In genomic region chr17:32258869-32259268, GRCm38 (mm10) we compare ENCODE assay signal across 20 mouse cellular contexts. TPM values are rescaled to one million over a fixed set of nuclear protein-coding genes. Genes with fewer than 3 reads are reported as not detected.
A peak's percentile ranks its signal among the peaks of the same experiment; 100 is the strongest.
DNase-seq lines count a peak whose midpoint lies in the region; ATAC-seq and TF ChIP-seq lines count a peak whose summit lies in the region.
"Had no signal": no experiment of that assay in that cellular context is flagged by ENCODE, and none has a peak within 500 bp of the region (broad histone marks: within the 10 kb centered on the region; RNA-seq: fewer than 3 reads in every experiment).

No protein-coding gene starts in this region.

- no peaks in the 10 kb centered on the region for H3K4me1 ChIP-seq in intestine, postnatal 0 days (replicated peaks; ENCODE audit: control insufficient read depth, insufficient read depth, low read length)
- H3K4me1 ChIP-seq in intestine, embryonic 16.5 days (ENCODE audit: control insufficient read depth, insufficient read depth, low read length), result peaks cover 6% of the 10 kb centered on the region; the same call in 1 of the 2 replicates
- no peaks in the 10 kb centered on the region for H3K4me1 ChIP-seq in midbrain, postnatal 0 days (ENCODE audit: insufficient read depth, low read length)
- no peaks in the 10 kb centered on the region; the same call in 1 of the 2 replicates for H3K4me1 ChIP-seq in midbrain, embryonic 14.5 days (ENCODE audit: control insufficient read depth, insufficient read depth, low read length)
- peaks cover 34% of the 10 kb centered on the region for H3K4me1 ChIP-seq in liver, embryonic 11.5 days (replicated peaks; ENCODE audit: control insufficient read depth, insufficient read depth, low read length)
- no peaks in the 10 kb centered on the region for H3K4me1 ChIP-seq in stomach, postnatal 0 days (replicated peaks; ENCODE audit: control insufficient read depth, insufficient read depth)

- WGBS in intestine, postnatal 0 days, result 96% methylated on average over 2 of the region's 2 CpGs
- 96% methylated on average over 2 of the region's 2 CpGs for WGBS in intestine, embryonic 16.5 days
- 95% methylated on average over 2 of the region's 2 CpGs for WGBS in midbrain, postnatal 0 days
- 89% methylated on average over 2 of the region's 2 CpGs for WGBS in midbrain, embryonic 14.5 days
- 72% methylated on average over 2 of the region's 2 CpGs for WGBS in liver, embryonic 11.5 days
- WGBS in stomach, postnatal 0 days, result 93% methylated on average over 2 of the region's 2 CpGs

- no peak for TF ChIP-seq EP300 in stomach, postnatal 0 days (optimal IDR thresholded peaks at IDR 0.05)

- no peaks in the 10 kb centered on the region for H3K27me3 ChIP-seq in intestine, postnatal 0 days (replicated peaks; ENCODE audit: control insufficient read depth, insufficient read depth, low read length)
- no peaks in the 10 kb centered on the region for H3K27me3 ChIP-seq in intestine, embryonic 16.5 days (replicated peaks; ENCODE audit: control insufficient read depth, insufficient read depth, low read length)
- no peaks in the 10 kb centered on the region for H3K27me3 ChIP-seq in midbrain, postnatal 0 days (ENCODE audit: insufficient read depth, low read length)
- no peaks in the 10 kb centered on the region for H3K27me3 ChIP-seq in midbrain, embryonic 14.5 days (ENCODE audit: control insufficient read depth, insufficient read depth, low read length)
- H3K27me3 ChIP-seq in liver, embryonic 11.5 days (replicated peaks; ENCODE audit: control insufficient read depth, insufficient read depth, low read length), result no peaks in the 10 kb centered on the region
- no peaks in the 10 kb centered on the region for H3K27me3 ChIP-seq in stomach, postnatal 0 days (ENCODE audit: control insufficient read depth, insufficient read depth, low read length)
- H3K27me3 ChIP-seq: midbrain, embryonic 13.5 days; neural tube, embryonic 15.5 days had no signal

- DNase-seq in midbrain, postnatal 0 days (ENCODE audit: low spot score), result no peak
- DNase-seq in midbrain, embryonic 14.5 days, result no peak
- no peak for DNase-seq in liver, embryonic 11.5 days (ENCODE audit: low spot score)
- no peak for DNase-seq in stomach, postnatal 0 days (ENCODE audit: low spot score)
- no peak for DNase-seq in gastrocnemius, postnatal 10 days
- DNase-seq in left cerebral cortex, postnatal 4 days, result no peak
- DNase-seq: cerebellum, adult 9-10 months; gastrocnemius, postnatal 14 days; kidney, postnatal 10 days; lung, embryonic 14.5 days had no signal

- H3K4me3 ChIP-seq in intestine, postnatal 0 days (ENCODE audit: low read depth, low read length), result no peak overlapping the region
- H3K4me3 ChIP-seq in intestine, embryonic 16.5 days (ENCODE audit: low read length), result no peak overlapping the region
- H3K4me3 ChIP-seq in midbrain, postnatal 0 days (ENCODE audit: low read depth, low read length), result no peak overlapping the region
- H3K4me3 ChIP-seq in midbrain, embryonic 14.5 days (replicated peaks; ENCODE audit: low read depth, low read length), result no peak overlapping the region
- no peak overlapping the region for H3K4me3 ChIP-seq in liver, embryonic 11.5 days (ENCODE audit: low read depth, low read length)
- H3K4me3 ChIP-seq in stomach, postnatal 0 days (ENCODE audit: low read depth, low read length), result no peak overlapping the region
- H3K4me3 ChIP-seq: erythroblast, embryonic 14.5 days; hindbrain, embryonic 10.5 days; midbrain, embryonic 13.5 days; neural tube, embryonic 15.5 days had no signal

- H3K27ac ChIP-seq in intestine, postnatal 0 days (ENCODE audit: low read depth, low read length), result no peak overlapping the region
- no peak overlapping the region for H3K27ac ChIP-seq in intestine, embryonic 16.5 days (ENCODE audit: low read length)
- no peak overlapping the region for H3K27ac ChIP-seq in midbrain, postnatal 0 days (ENCODE audit: low read depth, low read length)
- no peak overlapping the region for H3K27ac ChIP-seq in midbrain, embryonic 14.5 days (replicated peaks; ENCODE audit: low read depth, low read length)
- H3K27ac ChIP-seq in liver, embryonic 11.5 days (ENCODE audit: low read depth, low read length), result no peak overlapping the region
- H3K27ac ChIP-seq in stomach, postnatal 0 days (replicated peaks), result no peak overlapping the region
- H3K27ac ChIP-seq: hindbrain, embryonic 10.5 days; macrophage; midbrain, embryonic 13.5 days; neural tube, embryonic 15.5 days had no signal

- no peak overlapping the region for H3K4me2 ChIP-seq in intestine, postnatal 0 days (replicated peaks; ENCODE audit: low read depth)
- H3K4me2 ChIP-seq in intestine, embryonic 16.5 days (ENCODE audit: low read depth, low read length), result no peak overlapping the region
- H3K4me2 ChIP-seq in midbrain, postnatal 0 days (ENCODE audit: low read depth, low read length, poor library complexity, severe bottlenecking), result no peak overlapping the region
- H3K4me2 ChIP-seq in midbrain, embryonic 14.5 days (ENCODE audit: low read length), result no peak overlapping the region
- peak overlapping the region; percentile 55; the same call in 1 of the 2 replicates for H3K4me2 ChIP-seq in liver, embryonic 11.5 days
- no peak overlapping the region for H3K4me2 ChIP-seq in stomach, postnatal 0 days (replicated peaks; ENCODE audit: low read depth)
- H3K4me2 ChIP-seq: lung, embryonic 14.5 days; midbrain, embryonic 13.5 days; neural tube, embryonic 15.5 days had no signal

- no peaks in the 10 kb centered on the region for H3K36me3 ChIP-seq in intestine, postnatal 0 days (ENCODE audit: control insufficient read depth, insufficient read depth)
- no peaks in the 10 kb centered on the region for H3K36me3 ChIP-seq in intestine, embryonic 16.5 days (ENCODE audit: control insufficient read depth, insufficient read depth, low read length)
- H3K36me3 ChIP-seq in midbrain, postnatal 0 days (ENCODE audit: insufficient read depth, low read length), result no peaks in the 10 kb centered on the region
- no peaks in the 10 kb centered on the region for H3K36me3 ChIP-seq in midbrain, embryonic 14.5 days (ENCODE audit: control insufficient read depth, insufficient read depth, low read length)
- no peaks in the 10 kb centered on the region; the same call in 1 of the 2 replicates for H3K36me3 ChIP-seq in liver, embryonic 11.5 days (ENCODE audit: control insufficient read depth, insufficient read depth, low read length)
- H3K36me3 ChIP-seq in stomach, postnatal 0 days (ENCODE audit: control insufficient read depth, insufficient read depth, low read length), result no peaks in the 10 kb centered on the region
- H3K36me3 ChIP-seq: midbrain, embryonic 13.5 days; neural tube, embryonic 15.5 days had no signal

- no peaks in the 10 kb centered on the region for H3K9me3 ChIP-seq in intestine, postnatal 0 days (ENCODE audit: control insufficient read depth)
- no peaks in the 10 kb centered on the region for H3K9me3 ChIP-seq in intestine, embryonic 16.5 days (ENCODE audit: control insufficient read depth, low read length)
- no peaks in the 10 kb centered on the region for H3K9me3 ChIP-seq in midbrain, postnatal 0 days (ENCODE audit: low read length)
- H3K9me3 ChIP-seq in midbrain, embryonic 14.5 days (ENCODE audit: control insufficient read depth, low read length), result no peaks in the 10 kb centered on the region
- no peaks in the 10 kb centered on the region for H3K9me3 ChIP-seq in liver, embryonic 11.5 days (ENCODE audit: control insufficient read depth, low read length)
- no peaks in the 10 kb centered on the region for H3K9me3 ChIP-seq in stomach, postnatal 0 days (ENCODE audit: control insufficient read depth, low read length)
- H3K9me3 ChIP-seq: G1E; hindbrain, embryonic 10.5 days; midbrain, embryonic 13.5 days; neural tube, embryonic 15.5 days had no signal

- TF ChIP-seq CTCF in intestine, postnatal 0 days (IDR thresholded peaks at IDR 0.05; ENCODE audit: low read depth), result peak; percentile 47
- peak; percentile 17; the same call in 1 of the 2 replicates for TF ChIP-seq CTCF in midbrain, postnatal 0 days (IDR thresholded peaks at IDR 0.05)
- peak; percentile 41 for TF ChIP-seq CTCF in stomach, postnatal 0 days (IDR thresholded peaks at IDR 0.05; ENCODE audit: low read depth)

- intact Hi-C loops in left cerebral cortex, postnatal 4 days (cut with DNase I), result no loop called here

- no peak for ATAC-seq in intestine, postnatal 0 days
- no peak for ATAC-seq in intestine, embryonic 16.5 days
- no peak for ATAC-seq in midbrain, postnatal 0 days (ENCODE audit: low FRiP score)
- ATAC-seq in midbrain, embryonic 14.5 days (ENCODE audit: low FRiP score, low TSS enrichment), result no peak
- no peak for ATAC-seq in liver, embryonic 11.5 days (replicated peaks; ENCODE audit: low FRiP score)
- ATAC-seq in stomach, postnatal 0 days (ENCODE audit: low FRiP score, low TSS enrichment), result no peak
- ATAC-seq: forebrain, embryonic 14.5 days; inflammation-experienced regulatory T-cells, adult 6 months; midbrain, embryonic 13.5 days had no signal

- no peak overlapping the region for H3K9ac ChIP-seq in intestine, postnatal 0 days (ENCODE audit: low read depth, low read length)
- H3K9ac ChIP-seq in intestine, embryonic 16.5 days (ENCODE audit: low read depth, low read length), result no peak overlapping the region
- H3K9ac ChIP-seq in midbrain, postnatal 0 days (replicated peaks; ENCODE audit: low read length, poor library complexity, severe bottlenecking), result no peak overlapping the region
- H3K9ac ChIP-seq in midbrain, embryonic 14.5 days (replicated peaks; ENCODE audit: low read length), result no peak overlapping the region
- no peak overlapping the region for H3K9ac ChIP-seq in liver, embryonic 11.5 days (ENCODE audit: low read depth, low read length)
- no peak overlapping the region for H3K9ac ChIP-seq in stomach, postnatal 0 days (ENCODE audit: low read length)
- H3K9ac ChIP-seq: lung, embryonic 14.5 days; midbrain, embryonic 13.5 days; neural tube, embryonic 15.5 days had no signal

RNA-seq across cellular contexts. Expression of gene Brd4, which starts 25.7 kb away (rescaled TPM):
- 35.9 and 36.7 TPM in 2 replicates for polyA plus RNA-seq in intestine, postnatal 0 days (2015; fragmentation: Nextera tagmentation; extraction: Ambion mirVana)
- polyA plus RNA-seq in intestine, embryonic 16.5 days (2015; fragmentation: Nextera tagmentation; extraction: Ambion mirVana), result 35.1 and 56.8 TPM in 2 replicates
- total RNA-seq in midbrain, postnatal 0 days (2014; rRNA removed), result 49.2 and 49.7 TPM in 2 replicates
- 68.0 and 81.6 TPM in 2 replicates for polyA plus RNA-seq in midbrain, postnatal 0 days (2015; fragmentation: Nextera tagmentation; extraction: Ambion mirVana)
- 72.5 and 101 TPM in 2 replicates for polyA plus RNA-seq in midbrain, embryonic 14.5 days (2014; fragmentation: Nextera tagmentation; extraction: Ambion mirVana)
- polyA plus RNA-seq in liver, embryonic 11.5 days (2014; fragmentation: Nextera tagmentation; extraction: Ambion mirVana), result 84.6 and 97.6 TPM in 2 replicates
- polyA plus RNA-seq in stomach, postnatal 0 days (2015; fragmentation: Nextera tagmentation; extraction: Ambion mirVana), result 28.6 and 29.9 TPM in 2 replicates
- total RNA-seq in gastrocnemius, postnatal 10 days (2021), result 10 to 100 TPM; 55.4 to 70.2 TPM
- 100 to 1,000 TPM; 132 to 137 TPM for total RNA-seq in left cerebral cortex, postnatal 4 days (2021)
